Mouse (Mus musculus) fat pad, adult 2 months (tissue): ENCODE data around the gene Aff1.

Source experiments
- DNase-seq: peaks from one replicate; pipeline ENCODE4 v3.0.0-alpha.2; 2011; ENCODE audit warnings: low read depth, low spot score; ENCODE audit errors: extremely low read depth

The Aff1 gene

GRCm38 (mm10) chr5:103693041-103693641, 967 bp downstream of the Aff1 start:
- no peak for DNase-seq

- no peak for DNase-seq
These were observed 1.9 kb downstream of the Aff1 start for GRCm38 (mm10) chr5:103694094-103694493.

- DNase-seq = peak; percentile 52
These were observed 5.8 kb downstream of the Aff1 start for GRCm38 (mm10) chr5:103697875-103698491.

- DNase-seq = no peak
These were observed 6.4 kb downstream of the Aff1 start for GRCm38 (mm10) chr5:103698577-103698976.

GRCm38 (mm10) chr5:103699537-103699936, 7.4 kb downstream of the Aff1 start:
- no peak for DNase-seq

GRCm38 (mm10) chr5:103700661-103701060, 8.5 kb downstream of the Aff1 start:
- no peak for DNase-seq

GRCm38 (mm10) chr5:103701466-103701865, 9.3 kb downstream of the Aff1 start:
- no peak for DNase-seq

- no peak for DNase-seq
These were observed 10.4 kb downstream of the Aff1 start for GRCm38 (mm10) chr5:103702527-103702926.

GRCm38 (mm10) chr5:103705331-103705730, 13.2 kb downstream of the Aff1 start:
- DNase-seq = no peak

GRCm38 (mm10) chr5:103705874-103706273, 13.7 kb downstream of the Aff1 start:
- DNase-seq = no peak

- no peak for DNase-seq
These were observed 16.9 kb downstream of the Aff1 start for GRCm38 (mm10) chr5:103709044-103709443.

- no peak for DNase-seq
These were observed 19.7 kb downstream of the Aff1 start for GRCm38 (mm10) chr5:103711886-103712285.

GRCm38 (mm10) chr5:103713422-103713821, 21.2 kb downstream of the Aff1 start:
- no peak for DNase-seq

GRCm38 (mm10) chr5:103714943-103715342, 22.8 kb downstream of the Aff1 start:
- no peak for DNase-seq

GRCm38 (mm10) chr5:103716824-103717342, 24.7 kb downstream of the Aff1 start:
- DNase-seq = no peak

- DNase-seq = no peak
These were observed 27.0 kb downstream of the Aff1 start for GRCm38 (mm10) chr5:103719131-103719530.

- DNase-seq = no peak
These were observed 27.7 kb downstream of the Aff1 start for GRCm38 (mm10) chr5:103719851-103720250.

GRCm38 (mm10) chr5:103720967-103721366, 28.8 kb downstream of the Aff1 start:
- no peak for DNase-seq

GRCm38 (mm10) chr5:103721490-103721889, 29.3 kb downstream of the Aff1 start:
- DNase-seq = no peak

- no peak for DNase-seq
These were observed 30.5 kb downstream of the Aff1 start for GRCm38 (mm10) chr5:103722721-103723120.

GRCm38 (mm10) chr5:103724384-103724783, 32.2 kb downstream of the Aff1 start:
- DNase-seq = no peak

- DNase-seq = no peak
These were observed 32.6 kb downstream of the Aff1 start for GRCm38 (mm10) chr5:103724823-103725222.
